Mouse (Mus musculus): ENCODE data around the gene Foxa2. TPM values are rescaled to one million over a fixed set of nuclear protein-coding genes. Genes with fewer than 3 reads are reported as not detected.

Gene Foxa2
- polyA plus RNA-seq, 1 experiment, result not detected

- no peaks in the 10 kb centered on the region for H3K9me3 ChIP-seq (replicated peaks; ENCODE audit: control insufficient read depth, insufficient read depth, low read length, poor library complexity, severe bottlenecking)
- H3K9ac ChIP-seq (ENCODE audit: low read depth, poor library complexity, severe bottlenecking), result no peak overlapping the region
- no peaks in the 10 kb centered on the region for H3K36me3 ChIP-seq (ENCODE audit: control insufficient read depth, insufficient read depth, low read length, poor library complexity, severe bottlenecking)
- H3K4me1 ChIP-seq (ENCODE audit: control insufficient read depth, insufficient read depth, low read length), result no peaks in the 10 kb centered on the region
- no peak overlapping the region for H3K4me3 ChIP-seq (ENCODE audit: low read depth, low read length)
- no peak overlapping the region for H3K27ac ChIP-seq (ENCODE audit: insufficient read depth, low read length)
- TF ChIP-seq POLR2A (IDR thresholded peaks at IDR 0.05; ENCODE audit: insufficient read depth, low read length) (no peak), CTCF (IDR thresholded peaks at IDR 0.05; ENCODE audit: low read depth, low read length) (peak; percentile 91), EP300 (IDR thresholded peaks at IDR 0.05; ENCODE audit: insufficient read depth, low read depth, low read length) (no peak)
- H3K27me3 ChIP-seq (ENCODE audit: control insufficient read depth, insufficient read depth, low read length, poor library complexity, severe bottlenecking), result no peaks in the 10 kb centered on the region
Observed at GRCm38 (mm10) chr2:148082283-148082682, 35.5 kb upstream of the Foxa2 start.

GRCm38 (mm10) chr2:148060705-148061104, 13.9 kb upstream of the Foxa2 start:
- no peak overlapping the region for H3K27ac ChIP-seq (ENCODE audit: insufficient read depth, low read length)
- TF ChIP-seq CTCF (IDR thresholded peaks at IDR 0.05; ENCODE audit: low read depth, low read length), result no peak
- no peak for TF ChIP-seq POLR2A (IDR thresholded peaks at IDR 0.05; ENCODE audit: insufficient read depth, low read length)
- no peak for TF ChIP-seq EP300 (IDR thresholded peaks at IDR 0.05; ENCODE audit: insufficient read depth, low read depth, low read length)
- no peaks in the 10 kb centered on the region; the same call in 1 of the 2 replicates for H3K27me3 ChIP-seq (ENCODE audit: control insufficient read depth, insufficient read depth, low read length, poor library complexity, severe bottlenecking)
- no peak overlapping the region for H3K9ac ChIP-seq (ENCODE audit: low read depth, poor library complexity, severe bottlenecking)
- H3K4me3 ChIP-seq (ENCODE audit: low read depth, low read length), result no peak overlapping the region
- H3K9me3 ChIP-seq (replicated peaks; ENCODE audit: control insufficient read depth, insufficient read depth, low read length, poor library complexity, severe bottlenecking), result no peaks in the 10 kb centered on the region
- no peaks in the 10 kb centered on the region for H3K4me1 ChIP-seq (ENCODE audit: control insufficient read depth, insufficient read depth, low read length)
- no peaks in the 10 kb centered on the region for H3K36me3 ChIP-seq (ENCODE audit: control insufficient read depth, insufficient read depth, low read length, poor library complexity, severe bottlenecking)

GRCm38 (mm10) chr2:148053411-148053810, 6.6 kb upstream of the Foxa2 start:
- H3K4me1 ChIP-seq (ENCODE audit: control insufficient read depth, insufficient read depth, low read length), result no peaks in the 10 kb centered on the region
- no peaks in the 10 kb centered on the region for H3K9me3 ChIP-seq (replicated peaks; ENCODE audit: control insufficient read depth, insufficient read depth, low read length, poor library complexity, severe bottlenecking)
- no peak overlapping the region for H3K9ac ChIP-seq (ENCODE audit: low read depth, poor library complexity, severe bottlenecking)
- no peak overlapping the region for H3K4me3 ChIP-seq (ENCODE audit: low read depth, low read length)
- TF ChIP-seq POLR2A (IDR thresholded peaks at IDR 0.05; ENCODE audit: insufficient read depth, low read length), result no peak
- no peak for TF ChIP-seq EP300 (IDR thresholded peaks at IDR 0.05; ENCODE audit: insufficient read depth, low read depth, low read length)
- no peak for TF ChIP-seq CTCF (IDR thresholded peaks at IDR 0.05; ENCODE audit: low read depth, low read length)
- peaks cover 5% of the 10 kb centered on the region; the same call in 1 of the 2 replicates for H3K27me3 ChIP-seq (ENCODE audit: control insufficient read depth, insufficient read depth, low read length, poor library complexity, severe bottlenecking)
- H3K27ac ChIP-seq (ENCODE audit: insufficient read depth, low read length), result no peak overlapping the region
- no peaks in the 10 kb centered on the region for H3K36me3 ChIP-seq (ENCODE audit: control insufficient read depth, insufficient read depth, low read length, poor library complexity, severe bottlenecking)

- Histone ChIP-seq H3K4me3 (ENCODE audit: low read depth, low read length) (peak overlapping the region; percentile 44), H3K27ac (ENCODE audit: insufficient read depth, low read length) (no peak overlapping the region), H3K36me3 (ENCODE audit: control insufficient read depth, insufficient read depth, low read length, poor library complexity, severe bottlenecking) (no peaks in the 10 kb centered on the region), H3K27me3 (ENCODE audit: control insufficient read depth, insufficient read depth, low read length, poor library complexity, severe bottlenecking) (peaks cover 38% of the 10 kb centered on the region), H3K4me1 (ENCODE audit: control insufficient read depth, insufficient read depth, low read length) (no peaks in the 10 kb centered on the region), H3K9ac (ENCODE audit: low read depth, poor library complexity, severe bottlenecking) (no peak overlapping the region), H3K9me3 (replicated peaks; ENCODE audit: control insufficient read depth, insufficient read depth, low read length, poor library complexity, severe bottlenecking) (no peaks in the 10 kb centered on the region)
- peak; percentile 77 for TF ChIP-seq CTCF (IDR thresholded peaks at IDR 0.05; ENCODE audit: low read depth, low read length)
- no peak for TF ChIP-seq EP300 (IDR thresholded peaks at IDR 0.05; ENCODE audit: insufficient read depth, low read depth, low read length)
- TF ChIP-seq POLR2A (IDR thresholded peaks at IDR 0.05; ENCODE audit: insufficient read depth, low read length), result no peak
Observed at GRCm38 (mm10) chr2:148048484-148049129, 1.8 kb upstream of the Foxa2 start.

- Histone ChIP-seq H3K9me3 (replicated peaks; ENCODE audit: control insufficient read depth, insufficient read depth, low read length, poor library complexity, severe bottlenecking) (no peaks in the 10 kb centered on the region), H3K27me3 (ENCODE audit: control insufficient read depth, insufficient read depth, low read length, poor library complexity, severe bottlenecking) (peaks cover 42% of the 10 kb centered on the region), H3K36me3 (ENCODE audit: control insufficient read depth, insufficient read depth, low read length, poor library complexity, severe bottlenecking) (no peaks in the 10 kb centered on the region), H3K9ac (ENCODE audit: low read depth, poor library complexity, severe bottlenecking) (no peak overlapping the region), H3K4me3 (ENCODE audit: low read depth, low read length) (no peak overlapping the region), H3K27ac (ENCODE audit: insufficient read depth, low read length) (no peak overlapping the region), H3K4me1 (ENCODE audit: control insufficient read depth, insufficient read depth, low read length) (no peaks in the 10 kb centered on the region)
- TF ChIP-seq EP300 (IDR thresholded peaks at IDR 0.05; ENCODE audit: insufficient read depth, low read depth, low read length) (no peak), POLR2A (IDR thresholded peaks at IDR 0.05; ENCODE audit: insufficient read depth, low read length) (no peak), CTCF (IDR thresholded peaks at IDR 0.05; ENCODE audit: low read depth, low read length) (no peak)
Observed at GRCm38 (mm10) chr2:148047611-148048010, 842 bp upstream of the Foxa2 start.
